In genomic region chr16:44616376-44616775, GRCm38 (mm10) we compare ENCODE assay signal across 8 mouse cellular contexts. TPM values are rescaled to one million over a fixed set of nuclear protein-coding genes. Genes with fewer than 3 reads are reported as not detected.
DNase-seq lines count a peak whose midpoint lies in the region; ATAC-seq and TF ChIP-seq lines count a peak whose summit lies in the region.

No protein-coding gene starts in this region.

- H3K4me1 ChIP-seq in intestine, postnatal 0 days (replicated peaks; ENCODE audit: control insufficient read depth, insufficient read depth, low read length): 0 out of 2 replicates have a peak, but pooled peaks cover 2% of the 10 kb centered on the region
- peaks cover 14% of the 10 kb centered on the region; the same call in 1 of the 2 replicates for H3K4me1 ChIP-seq in stomach, embryonic 15.5 days

- no peak for TF ChIP-seq CTCF in intestine, postnatal 0 days (IDR thresholded peaks at IDR 0.05; ENCODE audit: low read depth)

- H3K27me3 ChIP-seq in intestine, postnatal 0 days (replicated peaks; ENCODE audit: control insufficient read depth, insufficient read depth, low read length): no peaks in the 10 kb centered on the region
- H3K27me3 ChIP-seq in stomach, embryonic 15.5 days (replicated peaks): no peaks in the 10 kb centered on the region

- 21% methylated on average over 5 of the region's 5 CpGs for WGBS in intestine, postnatal 0 days
- 9% methylated on average over 5 of the region's 5 CpGs for WGBS in stomach, embryonic 15.5 days

- peak; percentile 54 for DNase-seq in cerebellum, adult 11-12 months
- peak; percentile 67 to 70 for DNase-seq in urinary bladder, postnatal 4 days (ENCODE audit: low spot score in 2 of 2)
- no peak for DNase-seq in urinary bladder, postnatal 25 days (ENCODE audit: low spot score)
- no peak for DNase-seq in adrenal gland, postnatal 25 days
- DNase-seq in right cerebral cortex, postnatal 36 days (ENCODE audit: low spot score in 2 of 2): no peak

- no peak for ATAC-seq in cerebellum, adult (ENCODE audit: insufficient number of reproducible peaks, low FRiP score, low TSS enrichment)
- no peak for ATAC-seq in intestine, postnatal 0 days
- peak; percentile 84 for ATAC-seq in stomach, embryonic 15.5 days (ENCODE audit: insufficient read depth, low FRiP score, low read depth)

- no peak overlapping the region for H3K27ac ChIP-seq in intestine, postnatal 0 days (ENCODE audit: low read depth, low read length)
- peak overlapping the region; percentile 82 for H3K27ac ChIP-seq in stomach, embryonic 15.5 days

- no peak overlapping the region for H3K4me2 ChIP-seq in intestine, postnatal 0 days (replicated peaks; ENCODE audit: low read depth)
- 0 out of 2 replicates have a peak overlapping the region, but pooled peaks have one; percentile 19 for H3K4me2 ChIP-seq in stomach, embryonic 15.5 days

- H3K36me3 ChIP-seq in intestine, postnatal 0 days (ENCODE audit: control insufficient read depth, insufficient read depth): no peaks in the 10 kb centered on the region
- no peaks in the 10 kb centered on the region for H3K36me3 ChIP-seq in stomach, embryonic 15.5 days

- H3K9me3 ChIP-seq in intestine, postnatal 0 days (ENCODE audit: control insufficient read depth): no peaks in the 10 kb centered on the region
- H3K9me3 ChIP-seq in stomach, embryonic 15.5 days: no peaks in the 10 kb centered on the region

- no peak overlapping the region for H3K4me3 ChIP-seq in intestine, postnatal 0 days (ENCODE audit: low read depth, low read length)
- H3K4me3 ChIP-seq in stomach, embryonic 15.5 days (replicated peaks): no peak overlapping the region

- peak overlapping the region; percentile 37; the same call in 1 of the 2 replicates for H3K9ac ChIP-seq in intestine, postnatal 0 days (ENCODE audit: low read depth, low read length)
- no peak overlapping the region for H3K9ac ChIP-seq in stomach, embryonic 15.5 days

RNA-seq across cellular contexts. Expression of gene Boc, which starts 57.7 kb away (rescaled TPM):
- 3.1 and 3.6 TPM in 2 replicates for polyA plus RNA-seq in intestine, postnatal 0 days (2015; fragmentation: Nextera tagmentation; extraction: Ambion mirVana)
- polyA plus RNA-seq in stomach, embryonic 15.5 days (2015; fragmentation: Nextera tagmentation; extraction: Ambion mirVana): 12.6 and 14.0 TPM in 2 replicates
- total RNA-seq in adrenal gland, postnatal 25 days (2021): 55.9 and 68.4 TPM in 2 replicates

Comparison
In these comparisons a context has a peak if more than half of its experiments do, and no peak if none do; other contexts are left out.
1. DNase-seq: peak in cerebellum, adult 11-12 months (single experiment) and urinary bladder, postnatal 4 days (2 of 2); none in urinary bladder, postnatal 25 days (single experiment), adrenal gland, postnatal 25 days (single experiment) and right cerebral cortex, postnatal 36 days (0 of 2).